Mouse (Mus musculus): ENCODE data around the gene Mmp24. TPM values are rescaled to one million over a fixed set of nuclear protein-coding genes. Genes with fewer than 3 reads are reported as not detected.
"Not testable (repeated sequence)": the region's sequence is repeated elsewhere in the genome, so short reads cannot be mapped to it uniquely, and the experiment has no call there.

Gene Mmp24
- total RNA-seq, 2 experiments from 2014 or later: 0.07 TPM; not detected in 1

DNA sequence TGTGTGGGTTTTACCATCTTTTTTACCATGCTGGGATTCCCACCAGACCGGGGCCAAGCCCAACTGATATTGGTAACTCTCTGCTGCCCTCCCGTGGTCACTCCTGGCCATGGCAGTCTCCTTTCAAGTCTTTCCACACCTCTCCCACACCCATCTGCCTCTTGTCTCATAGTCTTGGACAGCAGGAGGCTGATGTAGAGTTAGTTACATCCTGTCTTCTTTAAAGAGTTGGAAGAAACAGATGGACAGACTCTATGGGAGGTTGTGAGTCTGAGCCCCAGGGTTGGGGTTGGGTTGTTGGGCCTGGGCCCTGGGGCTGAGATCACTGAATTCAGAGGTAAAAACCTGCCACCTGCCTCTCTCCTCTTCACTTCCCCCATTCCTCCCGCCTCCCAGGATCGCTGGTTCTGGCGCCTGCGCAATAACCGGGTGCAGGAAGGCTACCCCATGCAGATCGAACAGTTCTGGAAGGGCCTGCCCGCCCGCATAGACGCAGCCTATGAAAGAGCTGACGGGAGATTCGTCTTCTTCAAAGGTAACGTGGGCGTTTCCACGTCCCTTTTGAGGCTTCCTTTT is 36.8 kb downstream of the Mmp24 start:
- intact Hi-C loops (cut with DNase I): loop anchor here (5.0 kb wide), 1 partner anchor 115 kb away; no protein-coding TSS in a partner anchor
- peak; percentile 65 to 82 for DNase-seq

DNA sequence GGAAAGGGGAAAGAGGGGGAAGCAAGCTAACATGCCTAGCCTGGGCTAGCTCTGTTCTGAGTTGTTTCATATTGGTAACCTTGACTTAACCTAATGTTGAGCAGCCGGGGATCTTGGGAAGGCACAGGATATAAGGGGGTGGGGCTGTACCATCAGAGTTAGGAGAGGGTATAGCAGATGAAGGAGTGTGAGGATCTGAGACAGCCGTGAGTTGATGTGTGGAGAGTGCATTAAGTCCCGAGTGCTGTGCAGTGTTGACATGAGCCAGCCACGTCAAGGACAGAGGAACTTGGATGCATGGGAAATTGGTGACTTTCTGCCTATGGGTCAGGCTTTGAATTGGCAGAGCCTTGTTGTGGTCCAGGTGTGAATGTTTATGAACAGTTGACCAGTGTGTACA is 37.5 kb downstream of the Mmp24 start:
- intact Hi-C loops (cut with DNase I): loop anchor here (5.0 kb wide), 1 partner anchor 115 kb away; no protein-coding TSS in a partner anchor
- no peak for DNase-seq

DNA sequence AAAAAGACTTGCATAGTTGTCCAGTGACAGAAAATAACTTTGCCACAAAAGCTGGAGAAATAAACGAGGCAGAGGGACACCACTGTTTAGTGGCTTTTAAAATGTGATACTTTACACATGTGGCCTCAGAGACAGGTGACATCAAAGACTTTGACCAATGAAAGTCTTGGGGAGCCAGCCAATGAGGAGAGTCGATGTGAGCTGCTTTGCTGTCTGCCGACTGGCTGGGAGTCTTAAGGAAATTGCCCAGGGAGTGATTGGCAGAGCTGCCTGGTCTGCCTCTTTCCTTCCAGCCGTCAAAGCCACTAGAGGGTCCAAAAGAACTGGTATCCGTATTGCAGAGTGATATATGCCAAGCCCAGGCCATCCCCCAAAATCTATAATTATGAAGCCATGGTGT is 39.7 kb downstream of the Mmp24 start:
- intact Hi-C loops (cut with DNase I): loop anchor here (5.0 kb wide), 1 partner anchor 118 kb away; no protein-coding TSS in a partner anchor
- DNase-seq: no peak

DNA sequence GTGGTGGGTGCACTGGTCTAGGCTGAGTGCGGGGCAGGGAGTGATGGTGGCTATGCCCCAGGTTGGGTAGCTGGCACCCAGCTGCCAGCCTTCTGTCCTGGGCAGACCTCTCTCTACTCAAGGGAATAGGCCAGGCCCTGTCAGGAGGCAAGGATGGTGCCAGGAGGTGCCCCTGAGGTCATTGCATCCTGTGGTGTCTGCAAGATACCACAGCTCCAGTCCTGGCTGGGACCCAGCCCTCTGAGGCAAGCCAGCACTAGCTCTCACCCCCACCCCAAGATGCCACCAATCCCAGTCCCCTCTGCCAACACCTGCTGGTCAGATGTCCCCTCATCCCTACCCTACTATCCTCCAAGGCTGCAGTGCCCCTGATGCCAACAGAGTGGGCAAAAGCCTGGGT is 41.0 kb downstream of the Mmp24 start:
- intact Hi-C loops (cut with DNase I): no loop called here

DNA sequence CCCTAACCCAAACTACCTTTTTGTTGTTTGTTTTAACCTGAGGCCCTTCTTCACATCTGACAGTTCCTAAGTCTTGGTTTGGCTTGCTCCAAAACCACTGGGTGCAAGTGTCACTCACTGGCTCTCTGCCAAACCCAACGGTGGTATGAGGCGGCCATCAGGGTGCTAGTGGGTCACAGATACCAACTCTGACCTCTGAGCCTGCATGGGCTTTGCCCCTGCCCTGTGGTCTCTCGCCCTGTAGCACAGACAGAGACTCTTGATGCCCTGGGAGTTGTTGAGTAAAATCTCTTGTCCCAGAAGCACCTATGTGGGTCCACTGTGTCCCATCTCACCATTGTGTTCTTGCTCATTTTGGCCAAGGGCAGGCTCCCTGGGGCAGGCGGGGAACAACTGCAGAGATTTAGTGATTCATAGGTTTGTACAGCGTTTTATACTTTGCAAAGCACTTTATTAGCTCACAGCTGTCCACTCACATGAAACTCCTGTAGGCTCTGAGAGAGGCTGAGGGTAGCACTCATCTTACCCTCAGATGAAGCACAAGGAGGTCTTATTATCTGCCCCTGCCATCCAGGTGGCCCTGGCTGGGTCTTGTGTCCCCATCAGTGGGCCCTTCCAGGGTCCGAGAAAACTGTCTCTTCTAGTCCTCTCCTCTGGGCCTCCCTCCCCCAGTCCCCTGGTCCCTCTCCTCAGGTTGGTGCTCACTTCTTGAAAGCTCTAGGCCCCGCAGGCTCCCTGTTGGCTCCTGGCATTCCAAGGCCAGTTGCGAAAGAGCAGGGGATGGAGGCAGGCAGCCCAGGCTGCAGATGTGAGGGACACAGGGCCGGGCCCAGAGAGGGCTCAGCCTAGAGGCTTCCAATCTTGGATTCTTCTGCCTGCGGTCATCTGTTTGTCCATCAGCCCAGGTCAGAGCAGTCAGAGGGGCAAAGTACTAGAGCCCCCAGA is 42.4 kb downstream of the Mmp24 start:
- DNase-seq: no peak

More for the DNA sequence above, 41.0 kb downstream of the Mmp24 start:
- DNase-seq: no peak

DNA sequence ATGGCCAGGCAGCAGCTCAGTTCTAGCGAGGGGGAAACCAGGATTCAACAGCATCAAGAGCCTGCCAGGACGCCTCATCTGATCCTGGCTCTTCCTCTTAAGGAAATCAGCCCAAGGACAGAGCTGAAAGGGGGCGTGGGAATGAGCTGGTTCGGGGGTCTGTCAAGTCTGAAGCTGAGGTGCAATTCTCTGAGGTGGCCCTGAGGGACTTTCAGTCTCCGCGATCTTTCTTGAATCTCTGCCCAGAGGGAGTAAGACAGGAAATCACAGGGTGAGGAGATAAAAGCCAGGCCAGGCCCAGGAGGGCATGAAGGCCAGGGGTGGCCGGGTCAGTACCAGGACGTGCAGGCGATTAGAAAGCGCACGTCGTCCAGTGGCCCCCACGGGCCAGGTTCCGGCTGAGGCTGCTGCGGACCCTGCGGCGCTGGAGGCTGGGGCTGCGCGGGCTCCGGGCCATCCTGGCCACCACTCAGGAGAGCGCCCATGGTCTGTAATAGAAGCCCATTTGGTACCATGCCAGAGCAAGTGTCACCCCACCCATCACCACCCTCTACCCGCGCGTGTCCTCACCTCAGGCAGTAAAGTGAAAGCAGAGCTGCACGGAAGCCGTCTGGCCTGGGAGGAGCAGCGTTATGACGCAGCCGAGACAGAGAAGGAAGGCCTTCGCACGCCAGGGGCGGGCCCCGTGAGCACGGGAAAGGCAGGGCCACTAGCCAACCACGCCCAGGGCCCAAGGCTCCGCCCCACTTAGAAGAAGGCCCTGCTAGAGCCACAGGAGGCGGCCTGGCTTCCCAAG is 43.7 kb downstream of the Mmp24 start:
- peak; percentile 96 for DNase-seq
- intact Hi-C loops (cut with DNase I): no loop called here

More for the DNA sequence above, 42.4 kb downstream of the Mmp24 start:
- intact Hi-C loops (cut with DNase I): no loop called here

DNA sequence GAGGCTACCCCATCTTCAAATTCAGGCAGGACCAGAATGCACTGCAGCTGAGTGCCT is 44.1 kb downstream of the Mmp24 start, which contains the start of gene BC029722:
TSS of gene BC029722 (minus strand) at position 35 of the 57 bp plus-strand sequence.
- intact Hi-C loops (cut with DNase I): no loop called here
- no peak for DNase-seq

DNA sequence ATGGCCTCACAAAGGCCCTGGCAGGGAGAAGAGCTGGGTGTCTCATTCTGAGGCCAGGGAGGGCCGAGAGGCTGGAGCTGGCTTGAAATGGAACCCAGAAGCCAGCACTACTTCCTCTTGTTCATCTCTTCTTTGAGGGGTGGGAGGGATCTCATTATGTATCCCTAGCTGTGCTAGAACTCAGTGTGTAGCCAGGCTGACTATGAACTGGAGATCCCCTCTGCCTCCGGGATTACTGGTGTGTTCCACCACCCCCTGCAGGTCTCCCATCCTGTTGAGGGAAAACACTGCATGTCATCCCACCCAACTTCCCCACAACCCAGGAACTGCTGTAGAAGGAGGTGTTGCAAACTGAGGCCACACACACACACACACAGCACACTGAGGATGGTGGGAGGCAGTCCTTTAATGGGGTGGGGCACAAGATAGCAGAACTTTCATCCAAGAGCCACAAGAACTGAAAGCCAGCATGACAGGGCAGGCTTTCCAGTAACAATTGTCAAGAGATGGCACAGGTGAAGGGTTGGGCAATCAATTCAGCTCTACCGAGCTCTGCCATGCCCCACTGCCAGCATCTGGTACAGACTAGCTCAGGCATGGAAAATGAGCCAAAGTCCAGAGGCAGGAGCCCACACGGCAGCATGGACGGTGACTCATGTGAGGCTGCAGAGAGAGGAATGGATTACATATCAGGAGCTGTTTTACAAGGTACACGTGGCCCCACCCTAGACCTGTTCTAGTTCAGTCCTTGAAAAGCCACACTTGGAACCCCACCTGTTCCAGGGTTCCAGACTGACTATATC is 44.5 kb downstream of the Mmp24 start:
- intact Hi-C loops (cut with DNase I): no loop called here
- DNase-seq: no peak

DNA sequence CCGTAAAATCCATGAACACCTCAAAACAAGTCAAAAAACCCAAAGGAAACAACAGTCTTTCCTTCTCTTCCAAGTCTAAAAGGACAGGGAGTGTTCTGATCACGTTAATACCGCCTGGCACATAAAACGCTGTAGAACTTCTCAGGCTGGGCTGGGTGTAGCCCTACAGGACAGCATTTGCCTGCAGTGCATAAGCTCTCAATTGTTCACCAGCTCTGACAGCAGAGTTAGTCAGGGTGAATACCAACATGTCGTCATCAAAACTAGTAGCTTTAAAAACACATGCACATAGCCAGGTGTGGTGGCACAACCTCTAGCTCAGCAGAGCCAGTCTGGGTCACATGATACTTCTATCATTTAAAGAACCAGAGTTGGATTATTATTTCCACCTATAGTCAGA is 45.6 kb downstream of the Mmp24 start:
- DNase-seq: no peak
- intact Hi-C loops (cut with DNase I): no loop called here

DNA sequence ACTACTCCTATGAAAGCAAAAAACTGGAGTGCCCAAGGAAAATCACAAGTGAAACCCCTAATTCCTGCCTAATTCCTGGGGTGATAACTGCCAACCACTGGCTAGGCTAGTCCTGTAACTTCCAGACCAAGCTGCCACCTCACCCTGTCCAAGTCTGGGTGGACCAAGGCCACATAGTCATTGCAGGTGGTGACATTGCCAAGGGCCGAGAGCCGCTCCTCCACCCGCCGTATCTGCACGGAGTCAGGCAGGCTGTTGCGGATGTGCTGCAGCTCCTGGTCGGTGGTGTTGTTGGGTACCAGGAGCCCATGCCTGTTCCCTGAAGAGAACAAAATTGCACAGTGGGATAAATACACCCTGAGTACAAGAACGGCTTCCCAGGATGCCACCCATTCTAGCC is 48.6 kb downstream of the Mmp24 start:
- intact Hi-C loops (cut with DNase I): no loop called here

DNA sequence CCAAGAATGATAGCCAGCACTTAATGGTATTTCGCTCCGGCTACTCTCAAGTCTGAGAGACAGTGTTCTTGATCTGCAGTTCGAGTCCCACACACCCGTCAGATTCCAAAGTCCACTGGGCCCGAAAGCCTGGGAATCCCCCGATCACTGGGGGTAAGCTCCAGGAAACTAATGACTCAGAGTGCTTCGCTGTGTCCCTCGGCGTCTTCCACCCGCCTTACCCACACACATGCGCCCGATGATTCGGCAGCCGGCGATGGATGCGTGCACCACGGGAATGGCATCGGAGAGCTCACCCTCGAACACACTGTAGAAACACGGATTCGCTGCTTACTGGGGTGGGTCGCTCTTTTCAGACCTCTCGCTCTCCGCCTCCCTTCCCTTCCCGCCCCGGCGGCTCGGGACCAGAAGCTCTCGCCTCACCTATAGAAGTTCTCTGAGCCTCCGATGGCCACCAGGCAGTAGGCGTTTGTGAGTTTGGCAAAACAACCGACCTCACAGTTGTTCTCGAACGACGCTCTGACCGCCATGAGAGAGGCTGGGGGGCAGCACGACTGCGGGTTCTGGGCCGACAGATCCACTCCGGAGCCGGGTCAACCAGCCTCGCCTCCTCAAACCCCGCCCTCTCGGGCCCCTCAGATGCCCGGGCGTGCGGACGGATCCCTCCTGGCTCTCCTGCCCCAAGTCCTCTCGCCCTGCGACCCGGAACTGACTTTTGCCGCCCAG is 50.9 kb downstream of the Mmp24 start:
- intact Hi-C loops (cut with DNase I): no loop called here
- DNase-seq: no peak

More for the DNA sequence above, 48.6 kb downstream of the Mmp24 start:
- DNase-seq: no peak

DNA sequence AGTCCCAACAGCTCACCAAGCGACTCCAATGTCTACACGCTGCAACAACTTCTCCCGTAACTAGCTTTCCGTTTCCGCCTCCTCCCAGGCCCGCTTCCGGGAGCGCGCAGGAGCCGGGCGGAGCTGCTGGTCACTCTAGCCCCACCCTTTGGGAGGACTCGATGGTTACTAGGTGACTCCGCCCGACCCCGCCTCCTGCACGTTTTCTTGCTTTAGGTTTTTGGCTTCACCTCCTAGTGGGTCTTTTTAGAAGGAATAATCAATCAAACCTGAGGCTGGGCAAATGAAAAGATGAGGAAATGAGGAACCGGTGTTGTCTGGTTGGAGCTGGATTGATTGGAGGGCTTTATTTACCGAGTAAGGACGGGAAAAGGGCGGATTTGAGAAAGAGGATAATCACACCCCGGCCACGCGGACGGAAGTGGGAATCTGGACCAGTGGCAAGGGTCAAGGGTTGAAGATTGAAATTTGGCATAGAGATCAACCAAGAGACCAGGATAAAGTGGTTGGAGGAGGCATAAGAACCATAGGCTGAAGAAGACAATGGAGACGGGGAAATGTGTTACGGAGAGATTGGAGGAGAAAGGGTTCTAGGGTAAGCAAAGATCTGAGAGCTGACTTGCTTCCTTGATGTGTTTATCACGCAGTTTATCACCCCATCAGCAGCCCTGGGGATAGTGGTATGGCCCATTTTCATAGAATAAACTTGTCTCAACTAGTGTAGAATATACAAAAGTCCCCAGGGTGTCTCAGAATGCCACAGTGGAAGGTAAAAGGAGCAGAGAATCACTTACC is 51.7 kb downstream of the Mmp24 start, which contains the start of gene Eif6:
TSS of gene Eif6 (minus strand) at position 296 of the 795 bp plus-strand sequence.
- intact Hi-C loops (cut with DNase I): no loop called here

DNA sequence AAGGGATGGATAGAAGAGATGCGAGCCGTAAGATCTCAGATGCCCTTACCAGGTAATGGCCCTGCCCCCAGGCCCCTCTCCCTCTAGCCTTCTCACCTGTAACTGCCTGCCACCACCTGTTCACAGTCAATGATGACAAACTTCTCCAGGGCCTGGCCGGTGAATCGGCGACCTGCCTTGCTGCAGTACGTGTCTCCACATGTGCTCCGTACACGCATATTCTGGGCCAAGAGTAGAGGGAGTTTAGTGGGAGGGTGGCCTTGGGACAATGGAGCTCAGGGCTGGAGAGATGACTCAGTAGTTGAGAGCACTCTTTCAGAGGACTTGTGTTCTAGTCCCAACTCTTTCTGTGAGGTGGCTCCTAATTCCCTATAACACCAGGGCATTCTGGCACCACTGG is 55.7 kb downstream of the Mmp24 start:
- intact Hi-C loops (cut with DNase I): no loop called here
- DNase-seq: no peak

More for the DNA sequence above, 51.7 kb downstream of the Mmp24 start, which contains the start of gene Eif6:
- DNase-seq: peak; percentile 89 to 92

DNA sequence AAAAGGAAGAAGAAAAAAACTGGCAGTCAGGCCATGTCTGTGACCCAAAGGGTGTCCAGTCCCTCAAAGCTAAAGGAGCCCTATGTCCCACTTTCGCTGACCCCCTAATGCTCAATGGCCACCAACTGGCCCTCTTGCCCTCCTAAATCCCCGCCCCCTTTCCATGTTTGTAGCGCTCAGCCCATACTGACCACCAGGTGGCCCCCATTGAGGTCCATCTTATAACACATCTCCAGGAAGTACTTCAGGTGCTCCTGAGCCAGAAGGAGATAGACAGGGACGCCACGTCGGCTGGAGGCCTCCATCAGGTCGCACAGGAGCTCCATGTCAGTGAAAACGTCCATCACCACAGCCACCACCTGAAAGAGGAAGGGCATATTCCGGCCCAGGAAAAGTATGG is 56.2 kb downstream of the Mmp24 start:
- intact Hi-C loops (cut with DNase I): no loop called here
- DNase-seq: no peak

DNA sequence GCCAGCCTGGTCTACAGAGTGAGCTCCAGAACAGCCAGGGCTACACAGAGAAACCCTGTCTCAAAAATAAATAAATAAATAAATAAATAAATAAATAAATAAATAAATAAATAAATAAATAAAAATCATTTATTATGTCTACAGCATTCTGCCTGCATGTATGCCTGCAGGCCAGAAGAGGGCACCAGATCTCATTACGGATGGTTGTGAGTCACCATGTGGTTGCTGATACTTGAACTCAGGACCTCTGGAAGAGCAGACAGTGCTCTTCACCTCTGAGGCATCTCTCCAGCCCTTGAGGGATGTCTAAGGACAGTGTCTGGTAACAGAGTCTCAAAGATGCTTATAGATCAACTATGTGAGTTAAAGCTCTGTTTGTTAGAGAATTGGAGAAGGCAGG is 56.9 kb downstream of the Mmp24 start:
- intact Hi-C loops (cut with DNase I); DNase-seq: not testable (repeated sequence)

DNA sequence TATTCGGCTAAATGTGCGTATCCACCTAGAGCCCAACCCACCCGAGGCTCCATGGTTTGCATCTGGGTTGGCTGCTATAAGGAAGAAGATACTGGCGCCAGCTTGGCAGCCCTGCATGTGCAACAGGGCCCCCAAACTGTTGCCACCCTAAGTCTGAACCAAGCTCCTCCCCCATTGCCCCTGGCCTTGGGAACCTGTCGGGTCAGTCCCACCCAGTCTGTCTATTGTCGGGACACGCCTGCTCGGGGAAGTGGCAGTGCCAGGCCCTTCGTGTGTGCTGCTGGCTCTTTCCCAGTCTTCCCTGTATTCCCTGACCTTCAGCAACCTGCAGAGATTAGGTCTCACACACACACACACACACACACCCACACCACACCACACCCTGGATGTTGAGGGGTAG is 59.6 kb downstream of the Mmp24 start, which contains the start of gene Fam83c:
TSS of gene Fam83c (minus strand) at position 123 of the 400 bp plus-strand sequence.
- intact Hi-C loops (cut with DNase I): no loop called here

DNA sequence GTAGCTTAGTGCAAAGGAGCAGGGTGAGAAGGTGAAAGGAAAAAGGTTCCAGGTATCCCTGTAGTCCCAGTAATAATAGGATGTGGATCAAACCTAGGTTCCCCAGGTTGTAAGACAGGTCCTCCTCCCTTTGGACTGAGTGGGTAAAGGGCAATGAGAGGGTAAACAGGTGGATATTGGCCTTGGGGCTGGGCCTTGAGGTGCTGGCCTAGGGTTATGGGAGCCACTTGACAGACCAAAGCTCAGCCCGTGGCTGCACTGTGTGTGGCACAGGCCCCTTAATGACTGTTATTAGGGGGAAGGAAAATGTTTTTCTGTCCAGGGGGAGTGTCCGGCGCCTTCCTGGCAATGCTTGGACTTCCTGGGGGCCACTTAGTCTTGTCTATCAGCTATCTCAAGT is 62.8 kb downstream of the Mmp24 start:
- DNase-seq: no peak
- intact Hi-C loops (cut with DNase I): no loop called here

More for the DNA sequence above, 59.6 kb downstream of the Mmp24 start, which contains the start of gene Fam83c:
- DNase-seq: no peak

DNA sequence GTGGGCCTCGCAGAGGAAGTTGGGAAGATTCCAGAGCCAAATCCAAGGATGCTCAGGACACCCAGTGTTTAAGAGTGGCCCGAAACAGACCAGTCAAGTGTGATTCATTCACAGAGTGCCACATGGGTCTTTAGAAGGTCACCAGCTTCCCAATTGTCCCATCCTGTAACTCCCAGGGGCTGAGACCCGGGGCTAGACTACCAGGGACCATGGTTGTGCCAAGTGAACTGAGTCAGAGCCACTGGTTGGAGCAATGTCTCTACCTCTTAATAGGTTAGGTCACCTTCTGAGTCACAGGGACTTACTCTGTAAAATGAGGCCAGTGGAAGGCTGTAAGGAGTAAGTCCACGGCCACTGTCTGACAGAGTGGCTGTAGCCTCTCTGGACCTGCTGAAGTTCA is 63.8 kb downstream of the Mmp24 start:
- DNase-seq: no peak
- intact Hi-C loops (cut with DNase I): no loop called here

DNA sequence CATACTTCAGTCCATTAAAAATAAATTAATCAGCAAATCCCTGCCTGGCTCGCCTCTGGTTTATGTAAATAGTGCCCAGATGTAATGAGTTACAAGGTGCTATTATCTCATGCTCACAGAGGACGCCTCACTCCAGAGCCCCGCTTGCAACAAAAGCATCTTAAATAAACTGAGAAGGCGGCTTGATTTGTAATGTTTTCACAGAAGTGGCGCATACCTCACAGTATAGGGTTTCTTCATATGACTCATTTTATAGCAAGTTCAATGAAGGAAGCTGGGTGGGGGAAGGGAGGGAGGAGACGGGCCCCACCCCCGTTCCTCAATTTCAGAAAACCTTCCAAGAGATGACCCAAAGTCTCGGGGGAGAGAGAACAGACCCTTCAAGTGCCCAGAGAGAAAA is 71.8 kb downstream of the Mmp24 start:
- no peak for DNase-seq
- intact Hi-C loops (cut with DNase I): loop anchor here (1.0 kb wide), 1 partner anchor 99 kb away; no protein-coding TSS in a partner anchor

All from heart, postnatal 10 days (tissue).